Mouse (Mus musculus) midbrain, embryonic 16.5 days (tissue): Measurements from ENCODE around the gene S100pbp. TPM values are rescaled to one million over a fixed set of nuclear protein-coding genes. Genes with fewer than 3 reads are reported as not detected.

Experiments
- ATAC-seq: fragments of 200-750 bp; cut with Nextera tagmentation; 2 replicates; pipeline ENCODE4 v1.8.0; 2017; ENCODE audit warnings: moderate TSS enrichment
- H3K27ac ChIP-seq: fragments of 300-500 bp; sonication (generic); 2 replicates; pipeline ENCODE4 v1.5.1; 2014; ENCODE audit warnings: mild to moderate bottlenecking, low read length, mixed read lengths
- H3K27me3 ChIP-seq: fragments of 300-500 bp; sonication (generic); 2 replicates; pipeline ENCODE4 v1.6.1; 2014; ENCODE audit warnings: low read depth, low read length, mixed read lengths; ENCODE audit not compliant: control insufficient read depth, insufficient read depth
- H3K36me3 ChIP-seq: fragments of 300-500 bp; sonication (generic); 2 replicates; pipeline ENCODE4 v1.6.1; 2014; ENCODE audit warnings: mild to moderate bottlenecking, low read length, moderate library complexity, mixed read lengths; ENCODE audit not compliant: control insufficient read depth, insufficient read depth
- H3K4me1 ChIP-seq: fragments of 300-500 bp; sonication (generic); 2 replicates; pipeline ENCODE4 v1.6.1; 2014; ENCODE audit warnings: mild to moderate bottlenecking, low read length, mixed read lengths; ENCODE audit not compliant: control insufficient read depth, insufficient read depth
- H3K4me2 ChIP-seq: fragments of 300-500 bp; sonication (generic); 2 replicates; pipeline ENCODE4 v1.6.1; 2014; ENCODE audit warnings: mild to moderate bottlenecking, low read length, mixed read lengths
- H3K4me3 ChIP-seq: fragments of 300-500 bp; sonication (generic); 2 replicates; pipeline ENCODE4 v1.5.1; 2014; ENCODE audit warnings: low read depth, mild to moderate bottlenecking, low read length, moderate library complexity, mixed read lengths
- H3K9ac ChIP-seq: fragments of 300-500 bp; sonication (generic); 2 replicates; pipeline ENCODE4 v1.6.1; 2014; ENCODE audit warnings: low read depth, low read length, mixed read lengths
- H3K9me3 ChIP-seq: fragments of 300-500 bp; sonication (generic); replicated peaks from 2 replicates; pipeline ENCODE4 v1.6.1; 2014; ENCODE audit warnings: mild to moderate bottlenecking, low read length, mixed read lengths; ENCODE audit not compliant: control insufficient read depth, poor library complexity, severe bottlenecking
- WGBS: fragments of 180-500 bp; shearing (Covaris S2); extraction: QIAGEN DNeasy Blood & Tissue Kit; methylation state at CpG from one replicate; pipeline ENCODE4 v1.1.7; 2014; 5-methylcytosine and 5-hydroxymethylcytosine counted together
- polyA plus RNA-seq: library from polyadenylated mRNA; unstranded; fragments of >200 nt; fragmentation: Nextera tagmentation; extraction: Ambion mirVana; gene quantifications from 2 replicates; pipeline ENCODE4 v1.2.1, GENCODE M21; 2015

S100pbp gene
- polyA plus RNA-seq, 1 experiment from 2014 or later: 27.0 TPM

DNA sequence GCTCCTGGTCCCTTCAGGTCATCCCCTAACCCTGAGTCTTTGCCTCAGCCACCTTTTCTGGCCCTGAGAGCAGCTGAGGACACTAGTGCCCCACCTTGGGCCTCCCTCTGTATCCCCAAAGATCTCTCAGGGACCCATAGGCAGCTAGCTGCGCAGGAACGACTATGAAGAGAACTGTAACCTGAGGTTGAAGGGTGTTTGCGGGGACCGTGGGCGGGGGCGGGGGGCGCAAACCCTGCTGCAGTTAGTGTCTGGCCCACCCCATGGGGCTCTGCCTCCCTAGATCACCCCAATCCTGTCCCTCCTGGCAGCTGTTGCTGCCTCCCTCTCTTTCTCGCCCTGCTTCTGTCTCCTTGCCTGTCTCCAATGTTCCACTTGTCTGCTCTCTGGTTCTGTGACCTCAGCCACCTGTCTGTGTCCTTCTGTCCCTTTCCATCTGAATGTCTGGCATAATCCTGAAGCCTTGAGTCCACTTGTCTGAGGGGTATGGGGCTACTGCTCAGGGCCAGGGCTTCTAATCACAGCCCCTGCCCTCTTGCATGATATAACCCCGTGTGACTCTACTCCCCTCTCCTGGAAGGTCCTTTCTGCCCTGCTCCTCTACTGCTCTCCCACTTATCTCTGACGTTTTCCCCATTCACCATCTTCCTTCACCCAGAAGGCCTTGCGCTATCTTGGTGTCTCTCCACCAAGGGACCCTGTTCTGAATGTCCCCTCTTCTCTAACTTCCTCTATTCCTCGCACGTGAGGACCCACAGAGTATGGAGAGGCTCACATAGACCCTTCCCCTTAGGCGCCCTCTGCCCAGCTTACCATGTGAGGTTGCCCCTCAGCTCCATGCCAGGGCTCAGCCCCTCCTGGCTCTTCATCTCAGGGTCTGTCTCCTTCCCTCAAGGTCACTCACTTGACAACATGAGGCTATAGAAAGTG is 51.9 kb downstream of the S100pbp start:
- Histone ChIP-seq H3K27ac (no peak overlapping the region), H3K4me1 (peaks cover 12% of the 10 kb centered on the region), H3K9me3 (no peaks in the 10 kb centered on the region), H3K36me3 (no peaks in the 10 kb centered on the region), H3K4me2 (peak overlapping the region; percentile 94), H3K9ac (peak overlapping the region; percentile 84), H3K27me3 (peaks cover 7% of the 10 kb centered on the region; the same call in 1 of the 2 replicates), H3K4me3 (peak overlapping the region; percentile 65)
- no peak for ATAC-seq
- WGBS: 43% methylated on average over 14 of the region's 14 CpGs

DNA sequence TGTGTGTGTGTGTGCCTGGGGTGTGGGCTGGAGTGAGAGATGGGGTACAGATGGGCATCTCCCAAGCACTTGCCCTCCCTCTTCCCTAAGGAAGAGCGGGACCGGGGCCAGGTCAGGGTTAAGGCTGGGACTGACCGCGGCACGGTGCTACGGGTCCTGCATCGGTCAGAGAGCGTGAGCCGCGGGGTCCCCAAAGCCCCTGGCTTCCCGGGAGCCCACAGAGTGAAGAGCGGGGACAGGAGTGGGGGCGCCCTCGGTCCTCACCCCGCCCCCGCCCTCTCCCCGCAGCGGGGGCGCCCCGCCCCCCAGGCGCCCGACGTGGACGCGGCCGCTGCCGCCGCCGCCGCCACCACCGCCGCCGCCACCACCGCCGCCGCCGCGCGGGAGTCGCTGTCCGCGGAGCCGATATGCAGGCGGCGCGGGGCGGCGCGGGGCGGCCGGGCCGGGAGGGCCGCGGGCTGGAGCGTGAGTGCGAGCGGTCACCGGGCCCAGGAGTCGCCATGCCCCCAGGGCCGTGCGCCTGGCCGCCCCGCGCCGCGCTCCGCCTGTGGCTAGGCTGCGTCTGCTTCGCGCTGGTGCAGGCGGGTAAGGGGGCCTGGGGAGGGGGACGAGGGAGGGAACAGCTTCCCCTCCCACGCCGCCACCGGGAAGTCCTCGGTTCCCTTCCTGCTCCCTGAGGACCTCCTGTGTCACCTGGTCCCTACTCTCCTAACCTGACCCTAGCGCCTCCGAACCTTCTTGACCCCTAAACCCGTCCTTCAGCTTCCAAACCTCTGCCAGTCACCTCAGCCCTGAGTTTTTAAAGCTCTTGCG is 52.7 kb downstream of the S100pbp start, which contains the start of gene Fndc5:
Gene Fndc5, plus strand, starts transcription at position 421 of the 813 bp plus-strand sequence.
- peak; percentile 28; the same call in 1 of the 2 replicates for ATAC-seq
- H3K9ac ChIP-seq: peak within 1 kb of the TSS; percentile 84
- WGBS: under 1% methylated on average over 45 of the region's 80 CpGs
- peak within 1 kb of the TSS; percentile 65 for H3K4me3 ChIP-seq
- H3K4me2 ChIP-seq: peak within 1 kb of the TSS; percentile 94
- H3K27ac ChIP-seq: no peak within 1 kb of the TSS
- no peaks in the 10 kb centered on the region for H3K9me3 ChIP-seq
- peaks cover 7% of the 10 kb centered on the region; the same call in 1 of the 2 replicates for H3K27me3 ChIP-seq
- H3K36me3 ChIP-seq: no peaks in the 10 kb centered on the region
- H3K4me1 ChIP-seq: peaks cover 9% of the 10 kb centered on the region

DNA sequence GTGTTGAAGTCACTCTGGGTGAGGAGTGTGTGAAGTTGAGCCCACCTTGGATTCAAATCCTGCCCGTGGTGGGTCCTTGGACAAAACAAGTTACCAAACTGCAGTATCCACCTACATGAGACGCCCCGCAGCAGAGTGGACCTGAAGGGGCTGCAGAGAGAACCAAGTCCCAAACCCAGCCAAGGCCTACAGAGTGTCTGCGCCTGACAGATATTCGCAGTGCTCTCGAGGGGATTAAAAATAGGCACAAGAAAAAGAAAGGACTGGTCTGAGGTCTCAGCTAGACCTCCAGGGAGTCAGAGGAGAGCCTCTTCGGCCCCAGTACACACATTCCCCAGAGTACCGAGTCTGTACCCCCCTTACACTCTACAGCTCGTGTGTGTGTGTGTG is 53.3 kb downstream of the S100pbp start:
- peak overlapping the region; percentile 84 for H3K9ac ChIP-seq
- H3K9me3 ChIP-seq: no peaks in the 10 kb centered on the region
- peak overlapping the region; percentile 65 for H3K4me3 ChIP-seq
- H3K27me3 ChIP-seq: peaks cover 7% of the 10 kb centered on the region; the same call in 1 of the 2 replicates
- WGBS: 38% methylated on average over 9 of the region's 9 CpGs
- H3K27ac ChIP-seq: no peak overlapping the region
- H3K4me1 ChIP-seq: peaks cover 9% of the 10 kb centered on the region
- peak overlapping the region; percentile 94 for H3K4me2 ChIP-seq
- no peaks in the 10 kb centered on the region for H3K36me3 ChIP-seq
- ATAC-seq: no peak

DNA sequence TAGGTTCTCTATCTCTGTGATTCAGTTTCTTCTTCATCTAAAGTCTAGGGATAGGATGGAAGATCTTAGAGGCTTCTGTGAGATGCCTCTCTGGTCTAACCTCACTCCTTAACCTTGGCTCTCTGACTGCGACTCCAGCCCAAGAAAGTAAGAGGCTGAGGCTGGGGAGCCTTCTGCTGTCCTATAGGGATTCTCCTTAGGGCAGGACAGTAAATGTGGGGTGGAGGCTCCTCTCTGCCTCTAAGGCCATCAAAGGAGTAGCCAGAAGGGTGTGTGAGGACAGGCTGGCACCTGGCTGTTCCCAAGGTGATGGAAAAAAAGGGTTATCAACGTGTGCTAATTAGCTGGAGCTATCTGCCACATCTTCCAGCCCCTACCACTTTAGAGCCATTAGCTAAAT is 53.9 kb downstream of the S100pbp start:
- no peak overlapping the region for H3K4me3 ChIP-seq
- WGBS: 71% methylated on average over 2 of the region's 2 CpGs
- H3K27me3 ChIP-seq: peaks cover 7% of the 10 kb centered on the region; the same call in 1 of the 2 replicates
- H3K4me2 ChIP-seq: no peak overlapping the region
- no peak overlapping the region for H3K27ac ChIP-seq
- H3K4me1 ChIP-seq: peaks cover 11% of the 10 kb centered on the region
- no peak for ATAC-seq
- H3K9me3 ChIP-seq: no peaks in the 10 kb centered on the region
- no peak overlapping the region for H3K9ac ChIP-seq
- H3K36me3 ChIP-seq: no peaks in the 10 kb centered on the region

DNA sequence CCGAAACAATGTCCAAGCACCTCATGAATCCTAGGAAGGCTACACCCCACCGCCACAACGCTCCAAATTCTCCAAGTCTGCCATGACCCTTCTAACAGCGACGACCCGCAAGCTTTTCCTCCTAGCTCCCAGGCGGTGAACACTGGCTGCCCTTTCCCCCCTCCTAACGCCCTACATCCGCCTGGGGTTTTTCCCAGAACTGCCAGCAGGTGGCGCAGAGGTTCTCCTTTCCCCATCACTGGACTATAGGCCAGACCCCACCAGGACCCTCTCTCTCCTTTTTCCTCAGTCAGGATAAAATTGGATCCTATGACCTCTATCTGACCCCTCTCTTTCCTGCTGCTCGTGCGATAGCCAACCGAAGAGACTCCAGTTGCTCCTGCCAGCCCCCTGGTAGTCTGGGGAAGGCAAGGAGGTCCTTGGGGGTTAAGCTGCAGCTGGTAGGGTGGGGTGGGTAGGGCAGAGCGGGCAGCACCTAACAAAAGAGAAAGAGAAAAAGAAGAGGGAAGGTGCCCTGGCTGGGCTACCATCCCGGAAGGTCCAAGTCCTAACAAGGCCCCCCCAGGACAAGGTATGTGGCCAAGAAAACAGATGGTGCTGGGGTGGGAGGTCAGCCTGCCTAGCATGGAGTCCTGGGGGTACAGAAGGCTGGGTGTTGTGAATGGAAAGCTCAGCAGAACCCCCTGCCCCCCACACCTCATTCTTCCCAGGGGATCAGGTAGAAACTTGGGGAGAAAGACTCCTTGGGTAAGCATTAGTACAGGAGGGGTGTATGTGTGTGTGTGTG is 54.5 kb downstream of the S100pbp start:
- Histone ChIP-seq H3K27me3 (peaks cover 7% of the 10 kb centered on the region; the same call in 1 of the 2 replicates), H3K4me3 (no peak overlapping the region), H3K4me2 (peak overlapping the region; percentile 26; the same call in 1 of the 2 replicates), H3K27ac (no peak overlapping the region), H3K9me3 (no peaks in the 10 kb centered on the region), H3K36me3 (no peaks in the 10 kb centered on the region), H3K4me1 (peaks cover 16% of the 10 kb centered on the region), H3K9ac (no peak overlapping the region)
- WGBS: 13% methylated on average over 15 of the region's 15 CpGs
- no peak for ATAC-seq

DNA sequence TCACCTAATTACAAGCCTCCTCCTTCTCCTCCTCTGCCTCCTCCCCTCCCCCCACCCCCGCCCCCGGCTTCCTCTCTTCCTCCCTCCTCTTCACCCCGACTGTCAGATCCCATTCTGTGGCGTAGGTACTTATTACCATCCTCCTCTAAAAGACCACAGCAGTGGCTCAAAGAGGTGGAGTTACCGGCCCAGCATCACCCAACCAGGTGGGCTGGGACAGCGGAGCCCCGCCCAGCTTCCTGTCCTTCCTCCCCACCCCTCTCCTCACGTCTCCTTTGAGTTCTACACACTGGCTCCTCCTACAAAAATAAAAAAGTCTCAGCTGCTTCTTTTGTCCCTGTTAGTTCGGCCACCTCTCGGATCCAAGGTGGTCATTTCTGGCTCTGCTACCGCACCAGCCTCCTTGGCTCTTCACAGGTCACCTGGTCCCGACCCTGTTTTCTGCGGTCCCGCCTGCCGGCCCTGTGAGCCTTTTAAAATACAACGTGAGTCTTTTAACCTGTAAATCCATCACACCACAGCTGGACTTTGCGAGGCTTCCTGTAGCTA is 58.7 kb downstream of the S100pbp start:
- H3K9ac ChIP-seq: no peak overlapping the region
- H3K4me1 ChIP-seq: peaks cover 26% of the 10 kb centered on the region
- no peaks in the 10 kb centered on the region for H3K27me3 ChIP-seq
- no peak overlapping the region for H3K4me3 ChIP-seq
- H3K4me2 ChIP-seq: peak overlapping the region; percentile 42
- ATAC-seq: peak; percentile 50
- no peaks in the 10 kb centered on the region for H3K9me3 ChIP-seq
- 7% methylated on average over 14 of the region's 17 CpGs for WGBS
- H3K36me3 ChIP-seq: no peaks in the 10 kb centered on the region
- H3K27ac ChIP-seq: no peak overlapping the region

DNA sequence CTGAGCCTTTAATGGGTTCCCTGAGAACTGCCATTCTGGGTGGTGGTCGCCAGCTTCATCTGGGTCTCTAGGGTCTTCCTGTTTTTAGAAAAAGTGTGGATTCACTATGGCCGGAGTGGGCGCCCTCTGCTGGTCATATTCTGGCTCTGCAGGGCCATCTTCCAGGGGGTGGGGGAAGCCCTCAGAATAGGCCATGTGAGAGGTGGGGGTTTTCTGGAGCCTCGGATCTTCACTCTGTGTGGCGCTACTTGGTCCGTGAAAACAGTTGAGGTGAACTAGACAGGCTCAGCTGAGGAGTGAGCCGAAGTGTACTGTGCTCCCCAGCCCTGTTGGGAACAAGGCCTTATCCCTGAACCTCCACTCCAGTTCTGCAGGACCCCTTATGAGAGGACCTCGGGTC is 59.4 kb downstream of the S100pbp start:
- no peak overlapping the region for H3K27ac ChIP-seq
- H3K4me3 ChIP-seq: no peak overlapping the region

DNA sequence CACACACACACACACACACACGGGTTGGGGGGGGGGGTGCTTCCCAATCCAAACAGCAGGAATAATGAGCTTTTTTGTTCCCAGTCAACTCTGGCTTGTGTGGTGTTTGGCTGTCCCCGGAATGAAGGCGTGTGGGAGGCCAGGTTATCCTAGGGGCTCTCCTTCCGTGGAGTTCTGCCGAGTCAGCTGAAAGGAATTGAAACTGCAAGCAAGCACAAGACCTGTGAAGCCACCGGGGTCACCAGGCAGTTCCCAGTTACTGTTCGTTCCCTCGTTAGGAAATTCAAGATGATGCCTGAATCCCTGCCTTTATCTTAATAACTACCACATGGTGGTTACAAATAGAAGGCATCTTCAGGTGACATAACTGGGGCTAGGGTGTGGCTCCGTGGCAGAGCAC is 60.1 kb downstream of the S100pbp start:
- H3K36me3 ChIP-seq: no peaks in the 10 kb centered on the region
- no peak overlapping the region for H3K4me3 ChIP-seq
- no peaks in the 10 kb centered on the region for H3K27me3 ChIP-seq
- H3K9me3 ChIP-seq: no peaks in the 10 kb centered on the region
- H3K4me1 ChIP-seq: peaks cover 31% of the 10 kb centered on the region
- no peak overlapping the region for H3K9ac ChIP-seq
- H3K27ac ChIP-seq: no peak overlapping the region
- H3K4me2 ChIP-seq: no peak overlapping the region
- no peak for ATAC-seq
- 52% methylated on average over 9 of the region's 9 CpGs for WGBS

More for the DNA sequence above, 59.4 kb downstream of the S100pbp start:
- peak; percentile 49; the same call in 1 of the 2 replicates for ATAC-seq
- no peak overlapping the region for H3K9ac ChIP-seq
- no peaks in the 10 kb centered on the region for H3K9me3 ChIP-seq
- no peaks in the 10 kb centered on the region for H3K27me3 ChIP-seq
- WGBS: 3% methylated on average over 8 of the region's 8 CpGs
- H3K36me3 ChIP-seq: no peaks in the 10 kb centered on the region
- H3K4me2 ChIP-seq: peak overlapping the region; percentile 42
- peaks cover 29% of the 10 kb centered on the region for H3K4me1 ChIP-seq
